Mouse (Mus musculus) MEL (cell line): ENCODE measurements around the gene Abhd4. TPM values are rescaled to one million over a fixed set of nuclear protein-coding genes. Genes with fewer than 3 reads are reported as not detected.
A peak's percentile ranks its signal among the peaks of the same experiment; 100 is the strongest.

ENCODE experiments used
- DNase-seq: peaks from one replicate; pipeline ENCODE4 v3.0.0; 2011; ENCODE audit warnings: low read depth, low spot score
- H3K27ac ChIP-seq: 2 replicates; pipeline ENCODE4 v1.5.1; 2012; ENCODE audit warnings: low read depth, mild to moderate bottlenecking, control low read depth, low read length, moderate library complexity; ENCODE audit not compliant: control insufficient read depth
- H3K27me3 ChIP-seq, 2 experiments: fragments of 150-350 bp in 1 of 2; sonication (generic) in 1 of 2; 2 replicates each; pipeline ENCODE4 v1.6.1; 2012; ENCODE audit warnings: low read length in 2 of 2, mild to moderate bottlenecking in 2 of 2, improper control_type of control experiment in 1 of 2, moderate library complexity in 1 of 2; ENCODE audit not compliant: insufficient read depth in 2 of 2, control insufficient read depth in 1 of 2
- H3K36me3 ChIP-seq, 2 experiments: 2 replicates each; pipeline ENCODE4 v1.6.1; 2012 to 2014; ENCODE audit warnings: low read length in 2 of 2, improper control_type of control experiment in 1 of 2, inconsistent platforms in 1 of 2, mild to moderate bottlenecking in 1 of 2; ENCODE audit not compliant: insufficient read depth in 2 of 2, control insufficient read depth in 1 of 2
- H3K4me1 ChIP-seq, 2 experiments: fragments of 150-350 bp in 1 of 2; sonication (generic) in 1 of 2; 2 replicates each; pipeline ENCODE4 v1.6.1; 2012; ENCODE audit warnings: low read length in 2 of 2, improper control_type of control experiment in 1 of 2, mild to moderate bottlenecking in 1 of 2; ENCODE audit not compliant: insufficient read depth in 2 of 2, control insufficient read depth in 1 of 2
- H3K4me3 ChIP-seq, 2 experiments: fragments of 150-350 bp in 1 of 2; sonication (generic) in 1 of 2; 2 replicates each; pipeline ENCODE4 v1.5.1; 2012; ENCODE audit warnings: low read depth in 2 of 2, low read length in 2 of 2, mild to moderate bottlenecking in 2 of 2, moderate library complexity in 2 of 2, control low read depth in 1 of 2, improper control_type of control experiment in 1 of 2; ENCODE audit not compliant: control insufficient read depth in 1 of 2, insufficient read depth in 1 of 2
- H3K79me2 ChIP-seq: 2 replicates; pipeline ENCODE4 v1.6.1; 2012; ENCODE audit warnings: mild to moderate bottlenecking, low read length, moderate library complexity; ENCODE audit not compliant: control insufficient read depth, poor library complexity, insufficient read depth
- H3K9ac ChIP-seq: 2 replicates; pipeline ENCODE4 v1.6.1; 2012; ENCODE audit warnings: low read depth, mild to moderate bottlenecking, control low read depth, low read length, moderate library complexity; ENCODE audit not compliant: control insufficient read depth, poor library complexity, severe bottlenecking
- H3K9me3 ChIP-seq: fragments of 150-350 bp; sonication (generic); replicated peaks from 2 replicates; pipeline ENCODE4 v1.6.1; 2012; ENCODE audit warnings: mild to moderate bottlenecking, low read length, improper control_type of control experiment, moderate library complexity; ENCODE audit not compliant: insufficient read depth
- BHLHE40 ChIP-seq: IDR thresholded peaks from 2 replicates; pipeline ENCODE4 v1.6.1; 2012; ENCODE audit warnings: low read depth, mild to moderate bottlenecking, inconsistent platforms, low read length, improper control_type of control experiment, borderline replicate concordance
- CHD2 ChIP-seq: IDR thresholded peaks from 2 replicates; pipeline ENCODE4 v1.6.1; 2011; ENCODE audit warnings: low read length, improper control_type of control experiment
- CTCF ChIP-seq, 3 experiments: IDR thresholded peaks in 2 of 3; conservative IDR thresholded peaks in 1 of 3; 2 replicates each; pipeline ENCODE4 v1.5.1; 2011 to 2012; ENCODE audit warnings: low read length in 3 of 3, low read depth in 2 of 3, mild to moderate bottlenecking in 2 of 3, improper control_type of control experiment in 1 of 3, inconsistent platforms in 1 of 3, mixed read lengths in 1 of 3, moderate library complexity in 1 of 3; ENCODE audit not compliant: control insufficient read depth in 1 of 3, insufficient read depth in 1 of 3, poor library complexity in 1 of 3, severe bottlenecking in 1 of 3
- EP300 ChIP-seq, 2 experiments: IDR thresholded peaks; 2 replicates each; pipeline ENCODE4 v1.6.1; 2011; ENCODE audit warnings: improper control_type of control experiment in 2 of 2, low read length in 2 of 2, low read depth in 1 of 2, mild to moderate bottlenecking in 1 of 2
- GABPA ChIP-seq: IDR thresholded peaks from 2 replicates; pipeline ENCODE4 v1.6.1; 2012; ENCODE audit warnings: low read depth, mild to moderate bottlenecking, inconsistent platforms, low read length, improper control_type of control experiment, moderate library complexity
- HCFC1 ChIP-seq: IDR thresholded peaks from 2 replicates; pipeline ENCODE4 v1.6.1; 2012; ENCODE audit warnings: low read depth, mild to moderate bottlenecking, inconsistent platforms, low read length, improper control_type of control experiment, moderate library complexity
- MAX ChIP-seq: IDR thresholded peaks from 2 replicates; pipeline ENCODE4 v1.6.1; 2011; ENCODE audit warnings: low read length, improper control_type of control experiment
- MYB ChIP-seq: IDR thresholded peaks from 2 replicates; pipeline ENCODE4 v1.6.1; 2011; ENCODE audit warnings: mild to moderate bottlenecking, low read depth, low read length, improper control_type of control experiment
- NELFE ChIP-seq: IDR thresholded peaks from 2 replicates; pipeline ENCODE4 v1.6.1; 2011; ENCODE audit warnings: low read depth, low read length, improper control_type of control experiment
- NRF1 ChIP-seq: IDR thresholded peaks from 2 replicates; pipeline ENCODE4 v1.6.1; 2014; ENCODE audit warnings: low read depth, mild to moderate bottlenecking, inconsistent platforms, low read length, improper control_type of control experiment, moderate library complexity; ENCODE audit not compliant: poor library complexity, insufficient read depth, severe bottlenecking
- RAD21 ChIP-seq: IDR thresholded peaks from 2 replicates; pipeline ENCODE4 v1.6.1; 2011; ENCODE audit warnings: mild to moderate bottlenecking, low read depth, low read length, improper control_type of control experiment
- RCOR1 ChIP-seq: IDR thresholded peaks from 2 replicates; pipeline ENCODE4 v1.6.1; 2012; ENCODE audit warnings: low read depth, mild to moderate bottlenecking, inconsistent platforms, low read length, improper control_type of control experiment
- SIN3A ChIP-seq: IDR thresholded peaks from 2 replicates; pipeline ENCODE4 v1.6.1; 2012; ENCODE audit warnings: low read length, improper control_type of control experiment, inconsistent platforms
- SMC3 ChIP-seq: IDR thresholded peaks from 2 replicates; pipeline ENCODE4 v1.6.1; 2011; ENCODE audit warnings: low read depth, low read length, improper control_type of control experiment
- TBP ChIP-seq: IDR thresholded peaks from 2 replicates; pipeline ENCODE4 v1.8.0; 2011; ENCODE audit warnings: low read depth, low read length, improper control_type of control experiment
- UBTF ChIP-seq: IDR thresholded peaks from 2 replicates; pipeline ENCODE4 v1.6.1; 2012; ENCODE audit warnings: low read depth, mild to moderate bottlenecking, inconsistent platforms, low read length, improper control_type of control experiment, moderate library complexity, borderline replicate concordance; ENCODE audit not compliant: insufficient read depth
- USF1 ChIP-seq: IDR thresholded peaks from 2 replicates; pipeline ENCODE4 v1.6.1; 2014; ENCODE audit warnings: low read depth, mild to moderate bottlenecking, inconsistent platforms, low read length, improper control_type of control experiment, moderate library complexity
- USF2 ChIP-seq, 2 experiments: IDR thresholded peaks; 2 replicates each; pipeline ENCODE4 v1.6.1; 2011 to 2012; ENCODE audit warnings: improper control_type of control experiment in 2 of 2, low read length in 2 of 2, borderline replicate concordance in 1 of 2, inconsistent platforms in 1 of 2, low read depth in 1 of 2, mild to moderate bottlenecking in 1 of 2; ENCODE audit not compliant: insufficient read depth in 1 of 2
- ZC3H11A ChIP-seq: IDR thresholded peaks from 2 replicates; pipeline ENCODE4 v1.6.1; 2012; ENCODE audit warnings: low read depth, mild to moderate bottlenecking, inconsistent platforms, low read length, improper control_type of control experiment
- polyA plus RNA-seq, 2 experiments: library from polyadenylated mRNA; stranded (reverse) in 1 of 2; unstranded in 1 of 2; fragments of >175 nt in 1 of 2; fragments of >200 nt in 1 of 2; gene quantifications; 2 replicates each; pipeline versions ENCODE4 v1.2.1 to v1.2.4; 2012; ENCODE audit warnings: low replicate concordance in 2 of 2, low read depth in 1 of 2; ENCODE audit not compliant: insufficient read length in 2 of 2, insufficient read depth in 1 of 2, missing spikeins in 1 of 2
- total RNA-seq: library from RNA; depleted of rRNA; stranded (reverse); fragments of 300-350 nt; gene quantifications from 2 replicates; pipeline ENCODE4 v1.2.3, GENCODE M21; 2012

Gene Abhd4
- total and polyA plus RNA-seq, 3 experiments = 13.1 to 32.0 TPM; not detected in 1

- H3K9me3 ChIP-seq = no peaks in the 10 kb centered on the region
- peaks cover 2 to 5% of the 10 kb centered on the region in 2 experiments; a peak in 3 of 4 replicates for H3K36me3 ChIP-seq
- peaks cover 4% of the 10 kb centered on the region; the same call in 1 of the 2 replicates for H3K79me2 ChIP-seq
- DNase-seq = no peak
- H3K27ac ChIP-seq = no peak overlapping the region
- TF ChIP-seq GABPA (no peak), TBP (no peak), USF2 (IDR thresholded peaks at IDR 0.05; ENCODE audit: borderline replicate concordance in 1 of 2, insufficient read depth in 1 of 2, low read depth in 1 of 2, low read length in 2 of 2) (no peak), CHD2 (no peak), MAX (no peak), RAD21 (no peak), ZC3H11A (no peak), SIN3A (no peak), RCOR1 (no peak), NRF1 (no peak), MYB (no peak), USF1 (no peak)
- TF ChIP-seq, all 39 proteins: peak for 0
- H3K27me3 ChIP-seq = no peaks in the 10 kb centered on the region
- H3K9ac ChIP-seq = no peak overlapping the region
- peaks cover 5% of the 10 kb centered on the region in 2 experiments; a peak in 3 of 4 replicates for H3K4me1 ChIP-seq
- H3K4me3 ChIP-seq = no peak overlapping the region
Observed at GRCm38 (mm10) chr14:54236881-54237280, 17.1 kb upstream of the Abhd4 start.

- no peaks in the 10 kb centered on the region for H3K27me3 ChIP-seq
- H3K9ac ChIP-seq = no peak overlapping the region
- no peak overlapping the region for H3K27ac ChIP-seq
- peak; percentile 83 for DNase-seq
- H3K36me3 ChIP-seq = peaks cover 2 to 8% of the 10 kb centered on the region in 2 experiments; a peak in 2 of 4 replicates
- H3K79me2 ChIP-seq = peaks cover 9% of the 10 kb centered on the region; the same call in 1 of the 2 replicates
- H3K4me3 ChIP-seq = no peak overlapping the region
- TF ChIP-seq EP300 (IDR thresholded peaks at IDR 0.05; ENCODE audit: low read depth in 1 of 2, low read length in 2 of 2) (no peak), HCFC1 (no peak), BHLHE40 (no peak), CTCF (IDR thresholded peaks at IDR 0.05 in 2 of 3, conservative IDR thresholded peaks at IDR 0.05 in 1 of 3; ENCODE audit: control insufficient read depth in 1 of 3, insufficient read depth in 1 of 3, low read depth in 2 of 3, low read length in 3 of 3, poor library complexity in 1 of 3, severe bottlenecking in 1 of 3) (peak; percentile 83 to 93 (median 90)), UBTF (no peak), RAD21 (peak; percentile 70), SMC3 (peak; percentile 78), NELFE (no peak), ZC3H11A (peak; percentile 47)
- H3K4me1 ChIP-seq = peaks cover 0 to 5% of the 10 kb centered on the region in 2 experiments; a peak in 1 of 4 replicates
- H3K9me3 ChIP-seq = no peaks in the 10 kb centered on the region
Observed at GRCm38 (mm10) chr14:54239002-54239736, 14.8 kb upstream of the Abhd4 start.
